Mouse (Mus musculus) brain, embryonic 14.5 days (tissue): ENCODE results near the gene Minos1. TPM values are rescaled to one million over a fixed set of nuclear protein-coding genes. Genes with fewer than 3 reads are reported as not detected.
A peak's percentile ranks its signal among the peaks of the same experiment; 100 is the strongest.

Source experiments
- DNase-seq: peaks from one replicate; pipeline ENCODE4 v3.0.0-alpha.2; 2011; ENCODE audit warnings: low read depth
- CTCF ChIP-seq: fragments of 200-500 bp; IDR thresholded peaks from 2 replicates; pipeline ENCODE4 v1.5.1; 2012; ENCODE audit warnings: inconsistent platforms, mild to moderate bottlenecking, moderate library complexity, borderline replicate concordance; ENCODE audit not compliant: insufficient read depth, insufficient read length; ENCODE audit errors: extremely low read depth
- POLR2A ChIP-seq: fragments of 200-500 bp; IDR thresholded peaks from 2 replicates; pipeline ENCODE4 v1.6.1; 2012; ENCODE audit warnings: mild to moderate bottlenecking, inconsistent platforms, borderline replicate concordance; ENCODE audit not compliant: poor library complexity, insufficient read depth, insufficient read length, severe bottlenecking; ENCODE audit errors: extremely low read depth
- polyA plus RNA-seq: library from polyadenylated mRNA; depleted of rRNA; stranded (reverse); fragments of >200 nt; gene quantifications from 2 replicates; pipeline ENCODE4 v1.2.3, GENCODE M21; 2012

Gene Minos1
- polyA plus RNA-seq, 1 experiment: 115 TPM

DNA sequence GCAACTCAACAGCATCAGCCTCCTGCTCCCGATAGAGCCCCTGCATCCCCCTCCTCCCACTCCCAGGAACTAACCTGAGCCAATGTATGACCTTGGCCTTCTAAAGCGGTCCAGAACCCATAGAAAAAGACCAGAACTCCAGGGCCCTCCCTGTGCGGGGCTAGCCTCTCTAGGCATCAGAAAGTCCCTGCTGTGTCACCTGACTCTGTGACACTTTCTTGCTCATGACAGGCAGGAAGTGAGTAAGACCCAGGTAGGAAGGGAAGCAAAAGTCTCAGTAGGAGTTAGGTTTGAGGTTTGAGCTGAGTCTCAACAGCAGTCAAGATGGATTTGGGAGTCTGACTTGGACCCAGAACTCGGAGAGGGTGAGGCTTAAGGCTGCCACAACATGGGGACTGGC lies 43.9 kb downstream of the Minos1 start:
- DNase-seq: no peak
- TF ChIP-seq CTCF (no peak), POLR2A (no peak)

DNA sequence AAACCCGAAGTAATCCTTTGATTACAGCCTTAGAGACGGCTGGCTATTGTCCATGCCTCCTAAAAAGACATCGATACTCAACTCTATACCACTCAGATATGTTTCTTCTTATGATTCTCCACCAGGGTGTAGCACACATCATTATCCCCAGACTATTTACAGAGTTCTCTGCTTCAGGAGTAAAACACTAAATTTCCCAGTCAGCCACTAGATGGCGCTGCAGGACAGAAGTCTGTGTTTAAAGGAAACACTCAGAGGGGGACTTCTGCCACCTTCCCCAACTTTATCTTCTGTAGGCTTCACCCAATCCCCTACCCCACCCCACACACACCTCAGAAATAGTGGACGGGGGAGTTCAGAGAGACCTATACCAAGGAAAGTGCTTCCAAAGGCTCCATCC lies 44.9 kb downstream of the Minos1 start:
- peak; percentile 79 for TF ChIP-seq CTCF
- no peak for TF ChIP-seq POLR2A
- peak; percentile 92 for DNase-seq

DNA sequence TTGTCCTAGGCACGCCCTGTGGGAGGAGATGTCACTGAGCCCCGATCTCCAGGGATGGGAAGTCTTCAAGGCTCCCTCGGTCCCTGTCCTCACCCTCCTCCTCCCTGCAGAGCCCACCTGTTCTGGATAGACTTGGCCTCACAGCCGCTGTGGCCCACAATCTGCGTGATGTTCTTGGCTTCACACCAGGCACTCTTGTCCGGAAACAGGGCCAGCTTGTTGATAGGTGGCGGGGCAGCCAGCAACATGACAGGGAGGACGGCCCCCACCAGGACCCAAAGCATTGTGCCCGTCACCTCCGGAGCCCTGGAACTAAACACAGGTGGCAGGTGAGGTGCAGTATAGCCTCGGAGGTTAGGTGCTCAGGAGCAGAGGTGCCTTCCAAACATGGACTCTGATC lies 45.6 kb downstream of the Minos1 start:
- no peak for TF ChIP-seq POLR2A
- TF ChIP-seq CTCF: no peak
- DNase-seq: no peak

DNA sequence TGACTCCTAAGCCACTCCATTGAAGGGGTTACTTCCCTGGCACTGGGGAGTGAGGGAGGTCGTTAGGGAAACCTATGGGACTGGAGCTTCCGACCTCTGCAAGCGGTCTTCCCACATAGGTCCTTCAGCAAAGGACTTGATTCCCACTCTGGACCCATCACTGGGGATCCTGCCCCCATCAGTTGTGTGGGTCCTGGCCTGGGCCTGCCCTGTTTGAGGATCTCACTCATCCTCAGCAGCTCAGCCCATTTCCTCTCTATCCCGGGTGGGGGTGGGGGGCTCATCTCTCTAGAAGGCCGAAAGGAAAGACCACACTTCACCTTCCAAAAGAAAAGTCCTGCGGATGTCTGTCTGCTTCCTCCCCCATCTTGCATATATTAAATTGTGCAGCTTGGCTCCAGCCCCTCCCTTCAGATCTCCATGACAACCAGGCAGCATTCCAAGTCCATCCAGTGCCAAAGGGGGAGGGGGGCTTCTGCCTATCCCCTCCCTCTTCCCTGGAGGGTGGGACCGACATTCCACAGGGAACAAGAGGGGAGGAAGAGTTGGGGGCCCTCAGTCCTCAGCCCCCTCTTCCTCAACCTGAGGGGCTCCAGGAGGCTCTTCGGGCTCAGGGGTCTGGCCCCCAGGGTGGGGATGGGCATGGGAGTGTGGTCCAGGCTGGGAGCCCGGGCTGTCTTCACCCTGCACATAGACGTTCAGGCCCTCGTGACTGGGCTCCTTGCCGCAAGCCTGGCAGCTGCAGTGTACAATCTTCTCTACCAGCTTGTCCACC lies 47.9 kb downstream of the Minos1 start:
- no peak for TF ChIP-seq CTCF
- no peak for TF ChIP-seq POLR2A
- DNase-seq: peak; percentile 94

DNA sequence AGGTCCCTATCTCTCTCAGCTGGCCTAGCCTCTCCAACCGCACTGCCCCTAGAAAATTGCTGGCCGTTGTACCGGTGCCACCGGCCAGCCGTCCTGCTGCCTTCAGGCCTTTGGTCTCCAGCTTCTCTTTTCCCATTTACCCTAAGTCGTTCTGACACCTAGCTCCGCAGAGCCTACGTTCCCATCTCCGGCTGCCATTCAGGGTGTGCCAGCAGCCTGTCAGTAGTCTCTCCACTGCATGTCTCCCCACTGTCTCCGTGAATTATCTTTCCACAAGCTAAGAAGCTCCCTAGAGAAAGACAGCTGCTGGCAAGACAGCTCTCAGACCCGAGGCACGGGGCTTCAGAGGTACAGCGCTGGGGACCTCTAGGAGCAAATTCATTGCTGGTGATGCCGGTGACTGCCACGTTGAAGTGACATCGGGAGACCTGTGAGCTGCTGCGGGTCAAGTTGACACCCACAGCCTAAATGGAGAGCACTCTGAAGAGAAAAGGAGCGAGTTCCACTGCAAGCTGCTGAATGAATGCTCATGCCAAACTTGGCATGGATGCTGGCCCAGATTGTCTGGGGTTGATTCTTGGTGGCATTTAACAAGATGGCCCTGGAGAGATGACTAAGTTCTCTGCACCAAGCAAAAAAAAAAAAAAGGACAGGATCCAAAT lies 49.5 kb downstream of the Minos1 start:
- DNase-seq: peak; percentile 63
- TF ChIP-seq CTCF (no peak), POLR2A (no peak)

DNA sequence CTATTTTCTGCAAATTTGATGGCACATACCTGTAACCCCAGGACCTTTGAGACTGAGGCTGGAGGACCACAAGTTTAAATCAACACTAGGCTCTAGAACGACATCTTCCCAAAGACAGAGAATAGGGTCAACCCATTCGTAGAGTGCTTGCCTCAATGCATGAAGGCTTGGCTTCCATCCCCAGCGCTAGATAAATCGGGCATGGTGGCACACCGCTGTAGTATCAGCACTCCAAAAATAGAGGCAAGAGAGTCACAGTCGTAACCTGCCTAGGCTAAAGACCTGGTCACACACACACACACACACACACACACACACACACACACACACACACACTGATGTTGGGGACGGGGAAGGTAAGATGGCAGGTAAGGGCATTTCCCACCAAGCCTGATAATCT lies 50.7 kb downstream of the Minos1 start:
- no peak for DNase-seq

DNA sequence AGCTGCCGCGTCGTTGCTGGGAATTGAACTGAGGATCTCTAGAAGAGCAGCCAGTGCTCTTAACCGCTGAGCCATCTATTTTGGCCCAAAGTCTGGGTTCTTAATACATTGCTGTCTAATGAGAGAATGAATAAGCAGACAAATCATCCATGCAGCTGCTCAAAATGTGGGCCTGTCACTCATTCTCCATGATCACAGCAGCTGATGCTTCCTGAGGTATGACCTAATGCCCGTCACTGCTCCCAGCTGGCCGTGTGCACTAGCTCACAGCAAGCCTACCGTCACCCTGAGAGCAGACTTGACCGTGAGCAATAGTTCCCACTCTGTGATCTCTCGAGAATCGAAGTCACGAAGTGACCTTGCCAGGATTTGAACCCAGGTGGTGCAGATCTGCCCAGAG lies 51.5 kb downstream of the Minos1 start:
- DNase-seq: no peak
- no peak for TF ChIP-seq CTCF
- TF ChIP-seq POLR2A: no peak

More for the DNA sequence above, 50.7 kb downstream of the Minos1 start:
- TF ChIP-seq CTCF (no peak), POLR2A (no peak)

DNA sequence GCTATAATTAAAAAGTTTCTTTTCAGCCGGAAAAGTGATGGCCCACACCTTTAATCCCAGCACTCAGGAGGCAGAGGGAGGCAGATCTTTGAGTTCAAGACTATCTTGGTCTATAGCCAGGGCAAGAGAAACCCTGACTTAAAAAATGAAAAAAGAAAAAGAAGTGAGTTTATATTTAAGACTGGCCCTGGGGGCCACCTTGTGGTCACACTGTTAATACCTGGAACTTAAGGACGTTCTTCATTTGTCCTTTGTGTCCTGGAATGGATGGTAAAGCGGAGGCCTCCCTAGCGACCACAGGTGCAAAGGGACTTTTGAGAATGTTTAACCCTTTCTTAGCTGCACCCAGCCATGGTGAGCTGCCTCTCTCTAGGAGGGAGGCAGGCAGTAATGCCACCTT lies 52.2 kb downstream of the Minos1 start:
- TF ChIP-seq CTCF (peak; percentile 15; the same call in 1 of the 2 replicates), POLR2A (no peak)
- peak; percentile 70 for DNase-seq

DNA sequence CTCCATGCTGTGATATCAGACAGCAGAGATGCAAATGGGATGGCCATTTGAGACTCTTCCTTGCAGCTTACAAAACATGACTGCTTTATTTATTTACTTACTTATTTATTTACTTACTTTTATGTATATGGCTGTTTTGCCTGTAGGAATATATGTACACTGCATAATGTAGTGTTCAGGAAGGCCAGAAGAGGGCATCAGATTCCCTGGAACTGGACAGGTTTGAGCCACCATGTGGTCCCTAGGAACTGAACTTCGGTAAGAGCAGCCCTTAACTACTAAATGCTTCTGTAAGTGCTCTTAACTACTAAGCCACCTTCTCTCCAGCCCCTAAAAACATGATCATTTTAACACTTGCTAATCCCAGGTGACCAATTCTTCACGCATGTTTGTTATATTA lies 52.6 kb downstream of the Minos1 start:
- TF ChIP-seq CTCF: peak; percentile 56; the same call in 1 of the 2 replicates
- TF ChIP-seq POLR2A: no peak
- peak; percentile 65 for DNase-seq

DNA sequence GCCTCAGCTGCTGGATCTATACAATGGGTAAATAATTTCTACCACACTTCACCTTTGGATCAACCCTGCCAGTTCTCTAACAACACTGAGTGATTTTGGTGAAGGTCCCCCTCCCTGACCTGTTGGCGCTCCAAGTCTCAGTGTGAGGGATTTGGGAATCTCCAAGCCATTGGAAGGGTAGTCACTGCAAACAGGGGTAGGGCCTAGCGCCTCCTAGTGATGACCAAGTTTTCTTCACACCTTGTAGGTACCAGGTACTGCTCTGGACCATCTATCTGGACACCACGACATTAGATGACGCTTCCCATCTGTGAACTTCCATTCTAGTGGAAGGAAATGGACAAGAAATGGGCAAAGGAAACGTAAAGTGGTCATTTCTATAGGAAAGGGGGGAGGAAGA lies 55.0 kb downstream of the Minos1 start:
- no peak for DNase-seq
- TF ChIP-seq POLR2A (no peak), CTCF (peak; percentile 35; the same call in 1 of the 2 replicates)

DNA sequence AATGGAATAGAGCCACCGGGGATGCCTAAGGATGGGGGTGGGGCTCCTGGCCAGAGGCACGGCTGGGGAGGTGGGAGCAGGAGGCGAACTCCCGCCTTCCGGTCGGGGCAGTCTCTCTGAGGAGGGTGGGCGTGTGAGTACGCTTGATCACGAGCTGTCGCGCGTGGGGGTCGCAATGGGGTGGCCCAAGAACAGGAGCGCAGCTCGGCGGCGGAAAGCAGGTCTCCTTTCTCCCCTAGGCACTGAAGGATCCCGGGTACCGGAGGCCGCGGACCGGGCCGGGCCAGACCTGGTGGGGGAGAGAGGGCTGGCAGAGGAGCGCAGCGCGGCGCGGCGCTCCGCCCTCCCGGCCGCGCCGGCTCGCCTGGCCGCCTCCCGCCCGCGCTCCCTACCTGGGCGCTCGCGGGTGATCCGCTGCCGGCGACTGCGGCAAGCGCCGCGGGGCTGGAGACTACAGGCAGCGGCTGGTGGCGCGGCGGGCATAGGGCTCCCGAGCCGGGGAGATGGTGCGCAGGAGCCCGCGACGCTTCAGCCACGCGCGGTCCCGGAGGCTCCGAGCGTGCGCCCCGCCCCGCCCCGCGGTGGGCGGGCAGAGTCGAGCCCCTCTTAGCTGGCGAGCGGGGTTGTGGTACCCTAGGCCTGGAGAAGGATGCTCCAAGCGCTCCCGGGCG lies 55.7 kb downstream of the Minos1 start, which contains the start of gene Htr6:
Gene Htr6 (minus strand): TSS at position 530 of the 671 bp plus-strand sequence.
- TF ChIP-seq CTCF (no peak), POLR2A (no peak)
- DNase-seq: no peak

DNA sequence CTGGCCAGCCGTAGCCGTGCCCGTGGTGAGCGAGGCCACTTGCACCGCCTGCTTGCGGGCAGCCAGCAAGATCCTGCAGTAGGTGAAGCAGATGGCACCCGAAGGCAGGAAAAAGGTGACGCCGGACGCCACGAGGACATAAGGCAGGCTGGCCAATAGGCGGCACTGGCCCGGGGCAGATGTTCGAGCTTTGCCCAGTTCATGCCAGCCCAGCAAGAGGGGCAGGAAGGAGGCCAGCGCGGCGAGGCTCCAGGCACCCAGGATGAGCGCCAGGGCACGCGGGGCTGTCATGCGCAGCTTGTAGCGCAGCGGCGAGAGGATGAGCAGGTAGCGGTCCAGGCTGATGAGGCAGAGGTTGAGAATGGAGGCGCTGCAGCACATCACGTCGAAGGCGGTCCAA lies 56.9 kb downstream of the Minos1 start:
- DNase-seq: no peak
- TF ChIP-seq CTCF (no peak), POLR2A (no peak)

DNA sequence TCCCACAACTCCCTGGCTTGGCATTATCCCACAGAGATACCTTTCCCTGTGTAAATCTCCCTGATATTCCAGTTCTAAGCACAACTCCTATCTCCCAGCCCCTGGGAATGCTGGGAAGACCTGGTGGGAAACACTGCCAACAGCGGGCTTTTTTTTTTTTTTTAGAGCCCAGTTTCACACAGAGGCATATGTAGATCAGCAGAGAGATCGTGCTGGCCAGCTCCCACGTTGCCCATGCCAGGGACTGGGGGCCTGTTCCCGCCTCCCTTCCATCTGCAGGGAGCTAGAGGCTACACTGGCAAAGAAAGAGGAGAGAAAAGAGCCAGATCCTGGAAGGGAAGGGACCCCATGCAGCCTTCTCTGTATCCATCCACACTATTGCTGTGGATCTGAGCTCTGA lies 62.6 kb downstream of the Minos1 start:
- TF ChIP-seq CTCF: no peak
- no peak for TF ChIP-seq POLR2A
- DNase-seq: peak; percentile 69
